Mouse (Mus musculus): ENCODE measurements around the gene Nkd1. TPM values are rescaled to one million over a fixed set of nuclear protein-coding genes. Genes with fewer than 3 reads are reported as not detected.

Gene Nkd1
- polyA plus RNA-seq, 1 experiment = 0.11 TPM

GRCm38 (mm10) chr8:88537998-88538975 lies 17.1 kb downstream of the Nkd1 start:
- Histone ChIP-seq H3K27me3 (ENCODE audit: control insufficient read depth, insufficient read depth, insufficient read length) (peaks cover 33% of the 10 kb centered on the region), H3K36me3 (ENCODE audit: control insufficient read depth, insufficient read depth) (no peaks in the 10 kb centered on the region), H3ac (ENCODE audit: control insufficient read depth, insufficient read length) (no peak overlapping the region), H3K4me2 (ENCODE audit: low read depth) (no peak overlapping the region), H3K79me2 (ENCODE audit: control insufficient read depth, insufficient read depth) (no peaks in the 10 kb centered on the region), H3K4me3 (no peak overlapping the region)
- TF ChIP-seq MAX (IDR thresholded peaks at IDR 0.05; ENCODE audit: low read depth) = no peak
- no peak for TF ChIP-seq CEBPB (IDR thresholded peaks at IDR 0.05; ENCODE audit: insufficient read depth, poor library complexity, severe bottlenecking)
- TF ChIP-seq TCF3 (IDR thresholded peaks at IDR 0.05; ENCODE audit: insufficient read length, low read depth) = no peak
- TF ChIP-seq POLR2AphosphoS2 (IDR thresholded peaks at IDR 0.05; ENCODE audit: insufficient read length, low read depth) = no peak
- TF ChIP-seq POLR2A (IDR thresholded peaks at IDR 0.05; ENCODE audit: insufficient read length, low read depth) = no peak
- no peak for TF ChIP-seq REST (IDR thresholded peaks at IDR 0.05; ENCODE audit: insufficient read depth, insufficient read length)
- no peak for TF ChIP-seq MYOD1 (IDR thresholded peaks at IDR 0.05; ENCODE audit: control insufficient read depth in 1 of 3, insufficient read length in 2 of 3, low read depth in 2 of 3)
- no peak for TF ChIP-seq SRF (IDR thresholded peaks at IDR 0.05; ENCODE audit: control insufficient read depth, insufficient read length, low read depth)
- TF ChIP-seq MYOG (IDR thresholded peaks at IDR 0.05; ENCODE audit: control insufficient read depth in 1 of 3, insufficient read depth in 1 of 3, insufficient read length in 2 of 3, low read depth in 2 of 3) = no peak
- no peak for TF ChIP-seq TCF12 (IDR thresholded peaks at IDR 0.05; ENCODE audit: insufficient read depth, poor library complexity, severe bottlenecking)
- no peak for TF ChIP-seq E2F4 (IDR thresholded peaks at IDR 0.05; ENCODE audit: insufficient read depth)
- TF ChIP-seq USF1 (IDR thresholded peaks at IDR 0.05; ENCODE audit: low read depth) = no peak

GRCm38 (mm10) chr8:88538976-88539371 lies 17.8 kb downstream of the Nkd1 start:
- H3K36me3 ChIP-seq (ENCODE audit: control insufficient read depth, insufficient read depth) = no peaks in the 10 kb centered on the region
- H3K4me3 ChIP-seq = no peak overlapping the region
- peaks cover 35% of the 10 kb centered on the region for H3K27me3 ChIP-seq (ENCODE audit: control insufficient read depth, insufficient read depth, insufficient read length)
- H3K4me2 ChIP-seq (ENCODE audit: low read depth) = no peak overlapping the region
- H3K79me2 ChIP-seq (ENCODE audit: control insufficient read depth, insufficient read depth) = no peaks in the 10 kb centered on the region
- H3ac ChIP-seq (ENCODE audit: control insufficient read depth, insufficient read length) = no peak overlapping the region
- no peak for TF ChIP-seq USF1 (IDR thresholded peaks at IDR 0.05; ENCODE audit: low read depth)
- no peak for TF ChIP-seq SRF (IDR thresholded peaks at IDR 0.05; ENCODE audit: control insufficient read depth, insufficient read length, low read depth)
- TF ChIP-seq MYOG (IDR thresholded peaks at IDR 0.05; ENCODE audit: control insufficient read depth in 1 of 3, insufficient read depth in 1 of 3, insufficient read length in 2 of 3, low read depth in 2 of 3) = no peak
- no peak for TF ChIP-seq E2F4 (IDR thresholded peaks at IDR 0.05; ENCODE audit: insufficient read depth)
- TF ChIP-seq POLR2AphosphoS2 (IDR thresholded peaks at IDR 0.05; ENCODE audit: insufficient read length, low read depth) = no peak
- no peak for TF ChIP-seq POLR2A (IDR thresholded peaks at IDR 0.05; ENCODE audit: insufficient read length, low read depth)
- TF ChIP-seq TCF12 (IDR thresholded peaks at IDR 0.05; ENCODE audit: insufficient read depth, poor library complexity, severe bottlenecking) = no peak
- no peak for TF ChIP-seq TCF3 (IDR thresholded peaks at IDR 0.05; ENCODE audit: insufficient read length, low read depth)
- no peak for TF ChIP-seq REST (IDR thresholded peaks at IDR 0.05; ENCODE audit: insufficient read depth, insufficient read length)
- no peak for TF ChIP-seq CEBPB (IDR thresholded peaks at IDR 0.05; ENCODE audit: insufficient read depth, poor library complexity, severe bottlenecking)
- no peak for TF ChIP-seq MAX (IDR thresholded peaks at IDR 0.05; ENCODE audit: low read depth)
- no peak for TF ChIP-seq MYOD1 (IDR thresholded peaks at IDR 0.05; ENCODE audit: control insufficient read depth in 1 of 3, insufficient read length in 2 of 3, low read depth in 2 of 3)

GRCm38 (mm10) chr8:88539963-88540362 lies 18.8 kb downstream of the Nkd1 start:
- H3K4me2 ChIP-seq (ENCODE audit: low read depth) = no peak overlapping the region
- no peaks in the 10 kb centered on the region for H3K79me2 ChIP-seq (ENCODE audit: control insufficient read depth, insufficient read depth)
- no peaks in the 10 kb centered on the region for H3K36me3 ChIP-seq (ENCODE audit: control insufficient read depth, insufficient read depth)
- H3K4me3 ChIP-seq = no peak overlapping the region
- H3K27me3 ChIP-seq (ENCODE audit: control insufficient read depth, insufficient read depth, insufficient read length) = peaks cover 34% of the 10 kb centered on the region
- no peak for TF ChIP-seq MYOD1 (IDR thresholded peaks at IDR 0.05; ENCODE audit: control insufficient read depth in 1 of 3, insufficient read length in 2 of 3, low read depth in 2 of 3)
- no peak for TF ChIP-seq E2F4 (IDR thresholded peaks at IDR 0.05; ENCODE audit: insufficient read depth)
- H3ac ChIP-seq (ENCODE audit: control insufficient read depth, insufficient read length) = no peak overlapping the region

GRCm38 (mm10) chr8:88542596-88543213 lies 21.6 kb downstream of the Nkd1 start:
- Histone ChIP-seq H3K4me2 (ENCODE audit: low read depth) (no peak overlapping the region), H3K27me3 (ENCODE audit: control insufficient read depth, insufficient read depth, insufficient read length) (peaks cover 40% of the 10 kb centered on the region), H3K4me3 (no peak overlapping the region), H3ac (ENCODE audit: control insufficient read depth, insufficient read length) (no peak overlapping the region), H3K79me2 (ENCODE audit: control insufficient read depth, insufficient read depth) (no peaks in the 10 kb centered on the region), H3K36me3 (ENCODE audit: control insufficient read depth, insufficient read depth) (no peaks in the 10 kb centered on the region)
- no peak for TF ChIP-seq TCF12 (IDR thresholded peaks at IDR 0.05; ENCODE audit: insufficient read depth, poor library complexity, severe bottlenecking)
- no peak for TF ChIP-seq TCF3 (IDR thresholded peaks at IDR 0.05; ENCODE audit: insufficient read length, low read depth)
- TF ChIP-seq E2F4 (IDR thresholded peaks at IDR 0.05; ENCODE audit: insufficient read depth) = no peak
- no peak for TF ChIP-seq MYOG (IDR thresholded peaks at IDR 0.05; ENCODE audit: control insufficient read depth in 1 of 3, insufficient read depth in 1 of 3, insufficient read length in 2 of 3, low read depth in 2 of 3)
- no peak for TF ChIP-seq POLR2AphosphoS2 (IDR thresholded peaks at IDR 0.05; ENCODE audit: insufficient read length, low read depth)
- no peak for TF ChIP-seq CEBPB (IDR thresholded peaks at IDR 0.05; ENCODE audit: insufficient read depth, poor library complexity, severe bottlenecking)
- TF ChIP-seq USF1 (IDR thresholded peaks at IDR 0.05; ENCODE audit: low read depth) = no peak
- TF ChIP-seq SRF (IDR thresholded peaks at IDR 0.05; ENCODE audit: control insufficient read depth, insufficient read length, low read depth) = no peak
- no peak for TF ChIP-seq MAX (IDR thresholded peaks at IDR 0.05; ENCODE audit: low read depth)
- no peak for TF ChIP-seq MYOD1 (IDR thresholded peaks at IDR 0.05; ENCODE audit: control insufficient read depth in 1 of 3, insufficient read length in 2 of 3, low read depth in 2 of 3)
- no peak for TF ChIP-seq POLR2A (IDR thresholded peaks at IDR 0.05; ENCODE audit: insufficient read length, low read depth)
- no peak for TF ChIP-seq REST (IDR thresholded peaks at IDR 0.05; ENCODE audit: insufficient read depth, insufficient read length)
